Mouse (Mus musculus): Measurements from ENCODE around the gene Creb3l1.
A peak's percentile ranks its signal among the peaks of the same experiment; 100 is the strongest.

Gene Creb3l1

GRCm38 (mm10) chr2:92024274-92024672 lies at the start of gene Creb3l1:
Gene Creb3l1, minus strand, starts transcription at chr2:92024502.
- no peak for DNase-seq (ENCODE audit: low spot score)

GRCm38 (mm10) chr2:92071143-92071542 lies 46.8 kb upstream of the Creb3l1 start:
- no peak for DNase-seq (ENCODE audit: low spot score)

GRCm38 (mm10) chr2:92069630-92070029 lies 45.3 kb upstream of the Creb3l1 start:
- no peak for DNase-seq (ENCODE audit: low spot score)

- no peak for DNase-seq (ENCODE audit: low spot score)
Measured at GRCm38 (mm10) chr2:92067600-92067999, 43.3 kb upstream of the Creb3l1 start.

GRCm38 (mm10) chr2:92066899-92067298 lies 42.6 kb upstream of the Creb3l1 start:
- no peak for DNase-seq (ENCODE audit: low spot score)

GRCm38 (mm10) chr2:92065938-92066337 lies 41.6 kb upstream of the Creb3l1 start:
- DNase-seq (ENCODE audit: low spot score), result no peak

- DNase-seq (ENCODE audit: low spot score), result no peak
Measured at GRCm38 (mm10) chr2:92065269-92065888, 41.1 kb upstream of the Creb3l1 start.

- no peak for DNase-seq (ENCODE audit: low spot score)
Measured at GRCm38 (mm10) chr2:92063106-92063505, 38.8 kb upstream of the Creb3l1 start.

- no peak for DNase-seq (ENCODE audit: low spot score)
Measured at GRCm38 (mm10) chr2:92061337-92061736, 37.0 kb upstream of the Creb3l1 start.

- no peak for DNase-seq (ENCODE audit: low spot score)
Measured at GRCm38 (mm10) chr2:92060291-92060690, 36.0 kb upstream of the Creb3l1 start.

GRCm38 (mm10) chr2:92059481-92060220 lies 35.3 kb upstream of the Creb3l1 start:
- DNase-seq (ENCODE audit: low spot score), result peak; percentile 85

- DNase-seq (ENCODE audit: low spot score), result no peak
Measured at GRCm38 (mm10) chr2:92058936-92059335, 34.6 kb upstream of the Creb3l1 start.

- peak; percentile 95 for DNase-seq (ENCODE audit: low spot score)
Measured at GRCm38 (mm10) chr2:92058469-92058868, 34.2 kb upstream of the Creb3l1 start.

- no peak for DNase-seq (ENCODE audit: low spot score)
Measured at GRCm38 (mm10) chr2:92056760-92057159, 32.5 kb upstream of the Creb3l1 start.

GRCm38 (mm10) chr2:92055831-92056236 lies 31.5 kb upstream of the Creb3l1 start:
- peak; percentile 85 for DNase-seq (ENCODE audit: low spot score)

- peak; percentile 98 for DNase-seq (ENCODE audit: low spot score)
Measured at GRCm38 (mm10) chr2:92055101-92055813, 31.0 kb upstream of the Creb3l1 start.

- no peak for DNase-seq (ENCODE audit: low spot score)
Measured at GRCm38 (mm10) chr2:92052754-92053153, 28.5 kb upstream of the Creb3l1 start.

- no peak for DNase-seq (ENCODE audit: low spot score)
Measured at GRCm38 (mm10) chr2:92052188-92052587, 27.9 kb upstream of the Creb3l1 start.

GRCm38 (mm10) chr2:92048034-92048690 lies 23.9 kb upstream of the Creb3l1 start:
- DNase-seq (ENCODE audit: low spot score), result peak; percentile 58

- DNase-seq (ENCODE audit: low spot score), result peak; percentile 19
Measured at GRCm38 (mm10) chr2:92047601-92048000, 23.3 kb upstream of the Creb3l1 start.

GRCm38 (mm10) chr2:92043285-92043684 lies 19.0 kb upstream of the Creb3l1 start:
- DNase-seq (ENCODE audit: low spot score), result no peak

GRCm38 (mm10) chr2:92041538-92041937 lies 17.2 kb upstream of the Creb3l1 start:
- DNase-seq (ENCODE audit: low spot score), result no peak
